8 mouse cellular contexts compared by ENCODE assay signal in genomic region chr13:29356158-29356485, GRCm38 (mm10).
DNase-seq lines count a peak whose midpoint lies in the region; ATAC-seq lines count a peak whose summit lies in the region.

No protein-coding gene starts in this region.

- no peak for ATAC-seq in megakaryocyte progenitor cell, adult 5-6 weeks (replicated peaks; ENCODE audit: poor library complexity)

- peak; percentile 26 for DNase-seq in adrenal gland, adult 2 months
- no peak for DNase-seq in adrenal gland, postnatal 10 days
- peak; percentile 47 for DNase-seq in cerebellum, adult 9-10 months
- DNase-seq in heart, adult 8-10 months (ENCODE audit: low spot score): peak; percentile 24
- DNase-seq in kidney, postnatal 14 days: peak; percentile 59
- no peak for DNase-seq in liver
- no peak for DNase-seq in thymus, postnatal 14 days

Comparison
In these comparisons a context has a peak if more than half of its experiments do, and no peak if none do; other contexts are left out.
1. DNase-seq: peak in adrenal gland, adult 2 months (single experiment), cerebellum, adult 9-10 months (single experiment), heart, adult 8-10 months (single experiment) and kidney, postnatal 14 days (single experiment); none in adrenal gland, postnatal 10 days (single experiment), liver (single experiment) and thymus, postnatal 14 days (single experiment).